Mouse (Mus musculus) lung, adult 2 months (tissue): ENCODE data around the gene Ets1.

Experiments
- CTCF ChIP-seq: fragments of 200-500 bp; IDR thresholded peaks from 2 replicates; pipeline ENCODE4 v1.5.1; 2011; ENCODE audit warnings: mild to moderate bottlenecking, low read length, control low read depth; ENCODE audit not compliant: insufficient read depth
- POLR2A ChIP-seq: fragments of 200-500 bp; IDR thresholded peaks from 2 replicates; pipeline ENCODE4 v1.6.1; 2011; ENCODE audit warnings: low read depth, mild to moderate bottlenecking, control low read depth, low read length, borderline replicate concordance; ENCODE audit errors: extremely low read depth

DNA sequence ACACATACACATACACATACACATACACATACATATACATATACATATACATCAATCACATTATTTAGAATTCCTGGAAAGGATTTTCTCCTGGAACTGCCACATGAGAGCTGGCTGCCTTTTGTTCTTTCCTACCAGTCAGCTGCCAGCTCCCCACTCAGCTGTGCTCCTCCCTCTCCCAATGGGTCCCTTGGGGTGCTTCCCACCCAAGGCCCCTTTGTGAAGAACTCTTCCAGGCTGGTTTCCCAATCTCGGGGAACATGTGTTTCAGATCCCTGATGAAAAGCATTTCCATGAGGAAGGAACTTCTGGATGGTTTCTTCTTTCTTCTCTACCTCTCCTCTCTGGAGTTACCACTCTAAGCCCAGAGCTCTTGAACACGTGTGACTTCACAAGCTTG is 52.3 kb downstream of the Ets1 start:
- TF ChIP-seq CTCF (no peak), POLR2A (no peak)
